Mouse (Mus musculus) 416B (cell line): ENCODE measurements around the gene Lig4.

Experiments used
- DNase-seq: peaks from one replicate; pipeline ENCODE4 v3.0.0; 2011; ENCODE audit warnings: low read depth

The Lig4 gene

GRCm38 (mm10) chr8:9929746-9930445, 47.6 kb downstream of the Lig4 start:
- no peak for DNase-seq
